Mouse (Mus musculus): ENCODE measurements around the gene Itga9.

- TF ChIP-seq POLR2AphosphoS2 (IDR thresholded peaks at IDR 0.05; ENCODE audit: insufficient read length, low read depth) (no peak), MYOD1 (IDR thresholded peaks at IDR 0.05; ENCODE audit: control insufficient read depth in 1 of 3, insufficient read length in 2 of 3, low read depth in 2 of 3) (no peak), TCF12 (IDR thresholded peaks at IDR 0.05; ENCODE audit: insufficient read depth, poor library complexity, severe bottlenecking) (no peak), USF1 (IDR thresholded peaks at IDR 0.05; ENCODE audit: low read depth) (no peak)
Observed at GRCm38 (mm10) chr9:118788869-118789281, 182.4 kb downstream of the Itga9 start.

Data from myocyte (in vitro differentiated cells).